Mouse (Mus musculus): ENCODE measurements at regions not wholly inside any gene's neighbourhood (a gene's known extent, or its start where the extent isn't known, plus 50 kb on each side); places are given as distances from the start of the nearest gene placed in this dataset.
A peak's percentile ranks its signal among the peaks of the same experiment; 100 is the strongest.
"Not testable (repeated sequence)": the region's sequence is repeated elsewhere in the genome, so short reads cannot be mapped to it uniquely, and the experiment has no call there.

DNA sequence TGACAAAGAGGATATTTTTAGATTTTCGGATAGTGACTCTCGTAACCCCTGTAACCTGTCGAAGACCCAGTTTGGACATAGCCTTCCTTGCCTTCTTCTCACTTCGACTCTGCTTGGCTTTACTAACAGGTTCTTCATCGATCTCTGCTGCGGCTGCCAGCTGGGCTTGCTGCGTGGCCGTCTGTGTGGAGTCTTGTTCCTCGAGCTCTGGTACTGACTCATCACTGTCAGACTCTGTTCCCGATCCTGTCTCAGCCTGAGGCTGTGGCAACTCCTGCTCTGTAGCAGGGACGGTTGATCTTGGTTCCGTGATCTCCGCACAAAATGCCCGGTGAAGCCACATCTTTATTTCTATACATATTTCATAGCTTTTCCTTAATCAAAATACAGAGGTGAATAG lies 1230.7 kb downstream of the Flrt2 start:
- DNase-seq (ENCODE audit: low spot score in 2 of 2): peak in 1 of 2 experiments; percentile 11
- not testable (repeated sequence) for H3K27ac ChIP-seq, H3K4me3 ChIP-seq

Measured in layer of hippocampus, adult 2 months (tissue).